Mouse (Mus musculus): ENCODE measurements at regions not wholly inside any gene's neighbourhood (a gene's known extent, or its start where the extent isn't known, plus 50 kb on each side); places are given as distances from the start of the nearest gene placed in this dataset.

DNA sequence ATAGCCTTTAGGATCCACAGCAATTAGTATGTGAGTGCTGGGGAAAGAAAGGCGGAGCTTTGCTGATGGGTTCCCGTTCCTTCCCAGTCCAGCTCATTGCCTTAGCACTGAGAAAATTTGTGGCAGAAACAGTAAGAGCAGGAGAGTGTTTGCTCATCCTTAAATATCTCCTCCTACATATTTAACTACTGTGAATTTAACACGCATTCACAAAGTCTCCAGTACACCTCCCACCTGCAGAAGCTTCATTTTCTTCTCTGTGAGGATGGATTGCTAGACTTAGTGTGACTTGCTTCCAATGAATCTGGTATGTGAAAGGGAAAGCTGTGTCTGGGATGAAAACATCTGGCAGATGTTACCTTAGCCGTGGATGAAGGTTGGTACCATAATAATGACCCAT is 207.0 kb upstream of the Frg1 start:
- H3K4me3 ChIP-seq (replicated peaks in 1 of 3; ENCODE audit: low read depth in 2 of 3, low read length in 2 of 3, poor library complexity in 1 of 3) = no peak overlapping the region

DNA sequence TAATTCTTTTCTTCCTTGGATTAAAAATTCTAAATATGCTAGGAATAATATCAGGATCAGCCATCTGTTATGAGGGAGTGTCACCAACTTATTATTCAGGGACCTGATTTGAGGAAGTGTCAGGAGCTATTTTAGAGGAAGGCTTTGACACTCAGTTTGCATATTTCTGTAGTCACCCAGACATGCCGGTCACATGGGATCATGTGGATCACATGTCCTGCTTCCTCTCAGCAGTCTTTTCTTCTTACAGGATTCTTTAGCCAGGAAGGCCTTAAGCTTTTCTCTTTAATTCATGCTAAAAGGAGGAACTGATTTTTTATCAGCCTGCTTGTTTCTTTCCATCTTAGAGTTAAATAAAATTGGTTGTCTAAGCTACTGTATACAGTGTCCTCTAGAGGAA is 183.4 kb upstream of the Frg1 start:
- Histone ChIP-seq H3K27me3 (replicated peaks) (no peaks in the 10 kb centered on the region), H3K79me2 (replicated peaks; ENCODE audit: control insufficient read depth, extremely low read depth, insufficient read depth, poor library complexity, severe bottlenecking) (no peaks in the 10 kb centered on the region), H3K4me3 (replicated peaks in 1 of 3; ENCODE audit: low read depth in 2 of 3, low read length in 2 of 3, poor library complexity in 1 of 3) (no peak overlapping the region), H3K9me3 (replicated peaks; ENCODE audit: low read length) (no peaks in the 10 kb centered on the region), H3K4me1 (ENCODE audit: control insufficient read depth in 1 of 2, insufficient read depth in 2 of 2) (peaks cover 0 to 15% of the 10 kb centered on the region in 2 experiments; a peak in 2 of 4 replicates), H3K36me3 (replicated peaks in 1 of 2; ENCODE audit: control insufficient read depth in 1 of 2, insufficient read depth in 1 of 2, low read length in 1 of 2) (no peaks in the 10 kb centered on the region), H3K27ac (ENCODE audit: insufficient read depth, low read depth) (no peak overlapping the region), H3K4me2 (ENCODE audit: insufficient read depth, low read depth, poor library complexity, severe bottlenecking) (no peak overlapping the region), H3K9ac (ENCODE audit: insufficient read depth, low read depth) (no peak overlapping the region)
- TF ChIP-seq RAD21 (IDR thresholded peaks at IDR 0.05; ENCODE audit: low read depth, low read length) = no peak
- TF ChIP-seq MAFK (IDR thresholded peaks at IDR 0.05; ENCODE audit: insufficient replicate concordance, low read length) = no peak
- no peak for TF ChIP-seq ZNF384 (IDR thresholded peaks at IDR 0.05; ENCODE audit: low read depth, low read length)
- TF ChIP-seq UBTF (IDR thresholded peaks at IDR 0.05; ENCODE audit: low read depth, low read length) = no peak
- TF ChIP-seq MAZ (IDR thresholded peaks at IDR 0.05; ENCODE audit: low read depth, low read length) = no peak
- no peak for TF ChIP-seq NELFE (IDR thresholded peaks at IDR 0.05; ENCODE audit: low read depth, low read length)
- TF ChIP-seq RCOR1 (conservative IDR thresholded peaks at IDR 0.05; ENCODE audit: low read depth, low read length) = no peak
- TF ChIP-seq TBP (conservative IDR thresholded peaks at IDR 0.05; ENCODE audit: low read depth, low read length) = no peak
- no peak for TF ChIP-seq KAT2A (IDR thresholded peaks at IDR 0.05; ENCODE audit: insufficient replicate concordance, low read length)
- TF ChIP-seq MAX (IDR thresholded peaks at IDR 0.05; ENCODE audit: low read length) = peak; percentile 32; the same call in 1 of the 2 replicates
- peak; percentile 52 for TF ChIP-seq BHLHE40 (IDR thresholded peaks at IDR 0.05; ENCODE audit: low read depth, low read length)
- no peak for TF ChIP-seq MYC (IDR thresholded peaks at IDR 0.05; ENCODE audit: low read depth, low read length)
- no peak for TF ChIP-seq NRF1 (IDR thresholded peaks at IDR 0.05; ENCODE audit: low read depth, low read length)
- TF ChIP-seq CHD2 (IDR thresholded peaks at IDR 0.05; ENCODE audit: low read length) = no peak
- no peak for TF ChIP-seq JUN (IDR thresholded peaks at IDR 0.05; ENCODE audit: insufficient read depth, low read depth, low read length)
- TF ChIP-seq USF1 (IDR thresholded peaks at IDR 0.05; ENCODE audit: low read depth, low read length) = peak; percentile 31
- TF ChIP-seq POLR2A (IDR thresholded peaks at IDR 0.05; ENCODE audit: low read depth, low read length) = no peak
- TF ChIP-seq SIN3A (IDR thresholded peaks at IDR 0.05; ENCODE audit: low read length) = no peak
- TF ChIP-seq USF2 (conservative IDR thresholded peaks at IDR 0.05; ENCODE audit: low read depth, low read length) = peak; percentile 42
- no peak for TF ChIP-seq IRF4 (IDR thresholded peaks at IDR 0.05; ENCODE audit: low read depth, low read length)
- in situ Hi-C loops (cut with MboI; ENCODE audit: low pct_ligation_motif_present, low pct_unique_long_range_greater_than_20kb, low sequenced_read_pairs) = no loop called here
- DNase-seq (ENCODE audit: extremely low read depth) = peak; percentile 64
- dilution Hi-C loops (cut with MboI; ENCODE audit: extremely low pct_ligation_motif_present, extremely low pct_unique_long_range_greater_than_20kb, low sequenced_read_pairs) = no loop called here

More for the DNA sequence above, 207.0 kb upstream of the Frg1 start:
- dilution Hi-C loops (cut with MboI; ENCODE audit: extremely low pct_ligation_motif_present, extremely low pct_unique_long_range_greater_than_20kb, low sequenced_read_pairs) (no loop called here), in situ Hi-C loops (cut with MboI; ENCODE audit: low pct_ligation_motif_present, low pct_unique_long_range_greater_than_20kb, low sequenced_read_pairs) (no loop called here)
- no peaks in the 10 kb centered on the region for H3K9me3 ChIP-seq (replicated peaks; ENCODE audit: low read length)
- no peak overlapping the region for H3K9ac ChIP-seq (ENCODE audit: insufficient read depth, low read depth)
- DNase-seq (ENCODE audit: extremely low read depth) = no peak
- no peaks in the 10 kb centered on the region for H3K27me3 ChIP-seq (replicated peaks)
- no peaks in the 10 kb centered on the region for H3K79me2 ChIP-seq (replicated peaks; ENCODE audit: control insufficient read depth, extremely low read depth, insufficient read depth, poor library complexity, severe bottlenecking)
- TF ChIP-seq TBP (conservative IDR thresholded peaks at IDR 0.05; ENCODE audit: low read depth, low read length) (no peak), ZKSCAN1 (IDR thresholded peaks at IDR 0.05; ENCODE audit: borderline replicate concordance, low read depth, low read length) (no peak), ETS1 (conservative IDR thresholded peaks at IDR 0.05; ENCODE audit: low read depth, low read length) (no peak), PAX5 (IDR thresholded peaks at IDR 0.05; ENCODE audit: low read length) (no peak), SMC3 (IDR thresholded peaks at IDR 0.05; ENCODE audit: low read depth, low read length) (no peak), JUN (IDR thresholded peaks at IDR 0.05; ENCODE audit: insufficient read depth, low read depth, low read length) (no peak), JUND (conservative IDR thresholded peaks at IDR 0.05; ENCODE audit: low read depth, low read length) (no peak), ZC3H11A (IDR thresholded peaks at IDR 0.05; ENCODE audit: low read depth, low read length) (no peak), BHLHE40 (IDR thresholded peaks at IDR 0.05; ENCODE audit: low read depth, low read length) (no peak), HCFC1 (IDR thresholded peaks at IDR 0.05; ENCODE audit: low read depth, low read length) (no peak), MAZ (IDR thresholded peaks at IDR 0.05; ENCODE audit: low read depth, low read length) (no peak), E2F4 (IDR thresholded peaks at IDR 0.05; ENCODE audit: insufficient replicate concordance, low read depth, low read length) (no peak), MYC (IDR thresholded peaks at IDR 0.05; ENCODE audit: low read depth, low read length) (no peak), MAX (IDR thresholded peaks at IDR 0.05; ENCODE audit: low read length) (no peak)
- no peak overlapping the region for H3K4me2 ChIP-seq (ENCODE audit: insufficient read depth, low read depth, poor library complexity, severe bottlenecking)
- H3K27ac ChIP-seq (ENCODE audit: insufficient read depth, low read depth) = no peak overlapping the region
- peaks cover 0 to 30% of the 10 kb centered on the region in 2 experiments; a peak in 2 of 4 replicates for H3K4me1 ChIP-seq (ENCODE audit: control insufficient read depth in 1 of 2, insufficient read depth in 2 of 2)
- H3K36me3 ChIP-seq (replicated peaks in 1 of 2; ENCODE audit: control insufficient read depth in 1 of 2, insufficient read depth in 1 of 2, low read length in 1 of 2) = no peaks in the 10 kb centered on the region

Measured in CH12.LX (cell line).